ENCODE assay signal across 10 mouse cellular contexts in genomic region chr10:127664166-127664565, GRCm38 (mm10). TPM values are rescaled to one million over a fixed set of nuclear protein-coding genes. Genes with fewer than 3 reads are reported as not detected.
DNase-seq lines count a peak whose midpoint lies in the region; ATAC-seq and TF ChIP-seq lines count a peak whose summit lies in the region.
"Had no signal": no experiment of that assay in that cellular context is flagged by ENCODE, and none has a peak within 500 bp of the region (broad histone marks: within the 10 kb centered on the region; RNA-seq: fewer than 3 reads in every experiment).

No protein-coding gene starts in this region.

- intact Hi-C loops in gastrocnemius, adult 2 months (cut with DNase I), result no loop called here
- intact Hi-C loops in left cerebral cortex, postnatal 25 days (cut with DNase I), result no loop called here

- no peaks in the 10 kb centered on the region for H3K27me3 ChIP-seq in lung, embryonic 15.5 days
- no peaks in the 10 kb centered on the region for H3K27me3 ChIP-seq in embryonic facial prominence, embryonic 13.5 days
- peaks cover 81% of the 10 kb centered on the region for H3K27me3 ChIP-seq in liver, embryonic 15.5 days

- TF ChIP-seq CTCF in gastrocnemius, adult 2 months (IDR thresholded peaks at IDR 0.05), result no peak

- peak overlapping the region; percentile 95 for H3K27ac ChIP-seq in gastrocnemius, adult 2 months
- H3K27ac ChIP-seq in lung, embryonic 15.5 days, result peak overlapping the region; percentile 92
- H3K27ac ChIP-seq in embryonic facial prominence, embryonic 13.5 days, result peak overlapping the region; percentile 86; the same call in 1 of the 2 replicates
- H3K27ac ChIP-seq in liver, embryonic 15.5 days (replicated peaks), result no peak overlapping the region

- WGBS in lung, embryonic 15.5 days, result 43% methylated on average over 16 of the region's 16 CpGs
- WGBS in embryonic facial prominence, embryonic 13.5 days, result 28% methylated on average over 16 of the region's 16 CpGs
- WGBS in liver, embryonic 15.5 days (ENCODE audit: insufficient replicate concordance), result 33% methylated on average over 16 of the region's 16 CpGs

- H3K9ac ChIP-seq in lung, embryonic 15.5 days, result peak overlapping the region; percentile 29; the same call in 1 of the 2 replicates
- H3K9ac ChIP-seq in embryonic facial prominence, embryonic 13.5 days, result peak overlapping the region; percentile 94
- no peak overlapping the region for H3K9ac ChIP-seq in liver, embryonic 15.5 days

- H3K4me2 ChIP-seq in lung, embryonic 15.5 days, result peak overlapping the region; percentile 81
- H3K4me2 ChIP-seq in embryonic facial prominence, embryonic 13.5 days, result peak overlapping the region; percentile 90
- peak overlapping the region; percentile 71; the same call in 1 of the 2 replicates for H3K4me2 ChIP-seq in liver, embryonic 15.5 days

- DNase-seq in gastrocnemius, adult 2 months, result no peak
- DNase-seq in gastrocnemius, postnatal 4 days (ENCODE audit: low spot score in 2 of 2), result no peak
- no peak for DNase-seq in lung, postnatal 4 days
- DNase-seq in left cerebral cortex, postnatal 25 days (ENCODE audit: low spot score in 2 of 2), result no peak
- DNase-seq in thymus, postnatal 10 days (ENCODE audit: low spot score in 2 of 2), result no peak
- DNase-seq: adrenal gland, postnatal 25 days; embryo, embryonic 11 days had no signal

- peak overlapping the region; percentile 76 for H3K4me3 ChIP-seq in gastrocnemius, adult 2 months
- H3K4me3 ChIP-seq in lung, embryonic 15.5 days, result peak overlapping the region; percentile 75
- peak overlapping the region; percentile 87 for H3K4me3 ChIP-seq in embryonic facial prominence, embryonic 13.5 days
- no peak overlapping the region for H3K4me3 ChIP-seq in liver, embryonic 15.5 days (replicated peaks)

- H3K4me1 ChIP-seq in lung, embryonic 15.5 days, result peaks cover 68% of the 10 kb centered on the region
- H3K4me1 ChIP-seq in embryonic facial prominence, embryonic 13.5 days, result peaks cover 63% of the 10 kb centered on the region
- peaks cover 73% of the 10 kb centered on the region for H3K4me1 ChIP-seq in liver, embryonic 15.5 days (replicated peaks)

- peaks cover 39% of the 10 kb centered on the region for H3K36me3 ChIP-seq in lung, embryonic 15.5 days
- peaks cover 53% of the 10 kb centered on the region for H3K36me3 ChIP-seq in embryonic facial prominence, embryonic 13.5 days
- peaks cover 14% of the 10 kb centered on the region; the same call in 1 of the 2 replicates for H3K36me3 ChIP-seq in liver, embryonic 15.5 days (replicated peaks)

- no peaks in the 10 kb centered on the region for H3K9me3 ChIP-seq in lung, embryonic 15.5 days
- no peaks in the 10 kb centered on the region for H3K9me3 ChIP-seq in embryonic facial prominence, embryonic 13.5 days
- H3K9me3 ChIP-seq in liver, embryonic 15.5 days (replicated peaks), result no peaks in the 10 kb centered on the region

- no peak for ATAC-seq in lung, embryonic 15.5 days (ENCODE audit: borderline replicate concordance, extremely low read depth, low FRiP score, low TSS enrichment)
- ATAC-seq in embryonic facial prominence, embryonic 13.5 days (ENCODE audit: insufficient number of reproducible peaks, insufficient read depth, low FRiP score, low TSS enrichment, low read depth), result no peak
- no peak for ATAC-seq in liver, embryonic 15.5 days (ENCODE audit: insufficient read depth)

RNA-seq across cellular contexts. Expression of gene Nemp1, which starts 2.5 kb away (rescaled TPM):
- 1 to 10 TPM; 1.5 to 2.1 TPM for total RNA-seq in gastrocnemius, adult 2 months (2021)
- 1 to 10 TPM; 6.0 to 7.3 TPM for total RNA-seq in gastrocnemius, postnatal 4 days (2021)
- 11.8 TPM in 2 replicates for polyA plus RNA-seq in lung, embryonic 15.5 days (2015; fragmentation: Nextera tagmentation; extraction: Ambion mirVana)
- 9.1 and 10.6 TPM in 2 replicates for polyA plus RNA-seq in embryonic facial prominence, embryonic 13.5 days (2015; fragmentation: Nextera tagmentation; extraction: Ambion mirVana)
- polyA plus RNA-seq in liver, embryonic 15.5 days (2015; fragmentation: Nextera tagmentation; extraction: Ambion mirVana), result 5.3 and 5.7 TPM in 2 replicates
- total RNA-seq in left cerebral cortex, postnatal 25 days (2021), result 1 to 10 TPM; 3.6 to 3.9 TPM

RNA-seq across cellular contexts. Expression of gene Nab2, which starts 4.2 kb away (rescaled TPM):
- 1 to 10 TPM; 2.8 to 3.2 TPM for total RNA-seq in gastrocnemius, adult 2 months (2021)
- total RNA-seq in gastrocnemius, postnatal 4 days (2021), result 10 to 100 TPM; 14.5 to 14.8 TPM
- polyA plus RNA-seq in lung, embryonic 15.5 days (2015; fragmentation: Nextera tagmentation; extraction: Ambion mirVana), result 14.2 and 15.4 TPM in 2 replicates
- polyA plus RNA-seq in embryonic facial prominence, embryonic 13.5 days (2015; fragmentation: Nextera tagmentation; extraction: Ambion mirVana), result 19.5 and 20.3 TPM in 2 replicates
- 2.9 and 3.5 TPM in 2 replicates for polyA plus RNA-seq in liver, embryonic 15.5 days (2015; fragmentation: Nextera tagmentation; extraction: Ambion mirVana)
- 10 to 100 TPM; 40.2 to 43.9 TPM for total RNA-seq in left cerebral cortex, postnatal 25 days (2021)

RNA-seq across cellular contexts. Expression of gene Stat6, which starts 21.4 kb away (rescaled TPM):
- 10 to 100 TPM; 17.1 to 18.9 TPM for total RNA-seq in gastrocnemius, adult 2 months (2021)
- total RNA-seq in gastrocnemius, postnatal 4 days (2021), result 10 to 100 TPM; 25.9 to 27.0 TPM
- 33.1 and 37.6 TPM in 2 replicates for polyA plus RNA-seq in lung, embryonic 15.5 days (2015; fragmentation: Nextera tagmentation; extraction: Ambion mirVana)
- 21.1 and 22.0 TPM in 2 replicates for polyA plus RNA-seq in embryonic facial prominence, embryonic 13.5 days (2015; fragmentation: Nextera tagmentation; extraction: Ambion mirVana)
- 14.3 and 15.6 TPM in 2 replicates for polyA plus RNA-seq in liver, embryonic 15.5 days (2015; fragmentation: Nextera tagmentation; extraction: Ambion mirVana)
- 10 to 100 TPM in 1 of 2 experiments, 1 to 10 TPM in 1; 8.8 to 10.2 TPM for total RNA-seq in left cerebral cortex, postnatal 25 days (2021)

RNA-seq across cellular contexts. Expression of gene Myo1a, which starts 40.8 kb away (rescaled TPM):
- total RNA-seq in gastrocnemius, adult 2 months (2021), result not detected
- 1 to 10 TPM in 1 of 2 experiments, under 1 TPM in 1; 0.29 to 1.0 TPM for total RNA-seq in gastrocnemius, postnatal 4 days (2021)
- 0.20 and 0.34 TPM in 2 replicates for polyA plus RNA-seq in lung, embryonic 15.5 days (2015; fragmentation: Nextera tagmentation; extraction: Ambion mirVana)
- 0.66 and 2.5 TPM in 2 replicates for polyA plus RNA-seq in embryonic facial prominence, embryonic 13.5 days (2015; fragmentation: Nextera tagmentation; extraction: Ambion mirVana)
- polyA plus RNA-seq in liver, embryonic 15.5 days (2015; fragmentation: Nextera tagmentation; extraction: Ambion mirVana), result 0.08 and 0.12 TPM in 2 replicates
- 1 to 10 TPM in 1 of 2 experiments, under 1 TPM in 1; 0.39 to 1.1 TPM for total RNA-seq in left cerebral cortex, postnatal 25 days (2021)

RNA-seq across cellular contexts. Expression of gene Lrp1, which starts 43.2 kb away (rescaled TPM):
- 10 to 100 TPM; 34.6 to 71.3 TPM for total RNA-seq in gastrocnemius, adult 2 months (2021)
- 100 to 1,000 TPM; 184 to 193 TPM for total RNA-seq in gastrocnemius, postnatal 4 days (2021)
- polyA plus RNA-seq in lung, embryonic 15.5 days (2015; fragmentation: Nextera tagmentation; extraction: Ambion mirVana), result 72.6 and 73.6 TPM in 2 replicates
- 139 and 159 TPM in 2 replicates for polyA plus RNA-seq in embryonic facial prominence, embryonic 13.5 days (2015; fragmentation: Nextera tagmentation; extraction: Ambion mirVana)
- 23.2 and 31.1 TPM in 2 replicates for polyA plus RNA-seq in liver, embryonic 15.5 days (2015; fragmentation: Nextera tagmentation; extraction: Ambion mirVana)
- 100 to 1,000 TPM; 277 to 285 TPM for total RNA-seq in left cerebral cortex, postnatal 25 days (2021)
